Mouse (Mus musculus): ENCODE data around the gene Gimap5. TPM values are rescaled to one million over a fixed set of nuclear protein-coding genes. Genes with fewer than 3 reads are reported as not detected.

The Gimap5 gene
- polyA plus RNA-seq, 1 experiment from 2014 or later = 2.7 TPM

DNA sequence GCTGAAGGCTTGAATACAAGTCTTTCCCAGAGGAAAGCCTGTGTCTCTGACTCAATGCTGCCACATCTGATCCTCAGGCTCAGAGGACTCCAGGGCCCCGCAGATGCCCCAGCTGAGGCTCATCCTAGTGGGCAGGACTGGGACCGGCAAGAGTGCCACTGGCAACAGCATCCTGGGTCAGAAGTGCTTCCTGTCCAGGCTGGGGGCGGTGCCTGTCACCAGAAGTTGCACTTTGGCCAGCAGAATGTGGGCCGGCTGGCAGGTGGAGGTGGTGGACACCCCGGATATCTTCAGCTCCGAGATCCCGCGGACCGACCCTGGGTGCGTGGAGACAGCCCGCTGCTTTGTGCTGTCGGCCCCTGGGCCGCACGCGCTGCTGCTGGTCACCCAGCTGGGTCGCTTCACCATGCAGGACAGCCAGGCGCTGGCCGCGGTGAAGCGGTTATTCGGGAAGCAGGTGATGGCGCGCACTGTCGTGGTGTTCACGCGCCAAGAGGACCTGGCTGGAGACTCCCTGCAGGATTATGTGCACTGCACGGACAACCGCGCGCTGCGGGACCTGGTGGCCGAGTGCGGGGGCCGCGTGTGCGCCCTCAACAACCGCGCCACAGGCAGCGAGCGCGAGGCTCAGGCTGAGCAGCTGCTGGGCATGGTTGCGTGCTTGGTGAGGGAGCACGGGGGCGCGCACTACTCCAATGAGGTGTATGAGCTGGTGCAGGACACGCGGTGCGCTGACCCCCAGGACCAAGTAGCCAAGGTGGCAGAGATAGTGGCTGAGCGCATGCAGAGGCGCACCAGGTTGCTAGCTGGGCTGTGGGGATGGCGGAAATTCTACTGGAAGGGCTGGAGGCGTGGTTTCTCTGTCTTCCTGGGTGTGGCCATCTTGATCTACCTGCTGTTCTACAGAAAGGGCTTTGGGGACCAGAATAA is 3.3 kb upstream of the Gimap5 start:
- Histone ChIP-seq H3K9me3 (no peaks in the 10 kb centered on the region), H3K27ac (peak overlapping the region; percentile 50; the same call in 1 of the 2 replicates), H3K36me3 (peaks cover 6% of the 10 kb centered on the region; the same call in 1 of the 2 replicates), H3K27me3 (ENCODE audit: insufficient read depth, poor library complexity, severe bottlenecking) (peaks cover 47% of the 10 kb centered on the region), H3K4me1 (peaks cover 26% of the 10 kb centered on the region), H3K4me3 (peak overlapping the region; percentile 61)
- 9% methylated on average over 52 of the region's 52 CpGs for WGBS
- peak; percentile 75 for DNase-seq (ENCODE audit: low spot score)

DNA sequence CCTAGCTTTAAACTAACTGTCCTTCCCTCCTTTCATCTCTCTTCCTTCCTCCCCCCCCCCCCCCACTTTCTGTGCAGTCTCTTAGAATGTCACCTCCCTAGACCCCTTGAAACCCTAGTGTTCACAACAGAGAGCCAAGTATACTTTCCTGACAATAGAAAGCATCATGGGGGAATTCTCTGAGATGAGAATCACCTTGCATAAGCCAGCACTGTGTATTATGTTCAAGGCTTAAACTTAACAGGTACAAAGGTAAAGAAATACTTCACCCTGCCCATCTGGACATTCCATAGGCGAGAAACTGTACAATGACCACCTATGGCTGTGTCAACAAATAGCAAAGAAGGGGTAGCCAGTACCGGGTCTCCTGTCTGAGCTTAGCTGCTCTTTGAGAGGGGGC is 507 bp upstream of the Gimap5 start:
- H3K27ac ChIP-seq = 0 out of 2 replicates have a peak overlapping the region, but pooled peaks have one; percentile 59
- no peaks in the 10 kb centered on the region for H3K9me3 ChIP-seq
- H3K36me3 ChIP-seq = peaks cover 6% of the 10 kb centered on the region; the same call in 1 of the 2 replicates
- no peak overlapping the region for H3K4me3 ChIP-seq
- H3K4me1 ChIP-seq = peaks cover 26% of the 10 kb centered on the region
- H3K27me3 ChIP-seq (ENCODE audit: insufficient read depth, poor library complexity, severe bottlenecking) = peaks cover 47% of the 10 kb centered on the region
- WGBS = 67% methylated on average over 2 of the region's 2 CpGs
- DNase-seq (ENCODE audit: low spot score) = peak; percentile 38

DNA sequence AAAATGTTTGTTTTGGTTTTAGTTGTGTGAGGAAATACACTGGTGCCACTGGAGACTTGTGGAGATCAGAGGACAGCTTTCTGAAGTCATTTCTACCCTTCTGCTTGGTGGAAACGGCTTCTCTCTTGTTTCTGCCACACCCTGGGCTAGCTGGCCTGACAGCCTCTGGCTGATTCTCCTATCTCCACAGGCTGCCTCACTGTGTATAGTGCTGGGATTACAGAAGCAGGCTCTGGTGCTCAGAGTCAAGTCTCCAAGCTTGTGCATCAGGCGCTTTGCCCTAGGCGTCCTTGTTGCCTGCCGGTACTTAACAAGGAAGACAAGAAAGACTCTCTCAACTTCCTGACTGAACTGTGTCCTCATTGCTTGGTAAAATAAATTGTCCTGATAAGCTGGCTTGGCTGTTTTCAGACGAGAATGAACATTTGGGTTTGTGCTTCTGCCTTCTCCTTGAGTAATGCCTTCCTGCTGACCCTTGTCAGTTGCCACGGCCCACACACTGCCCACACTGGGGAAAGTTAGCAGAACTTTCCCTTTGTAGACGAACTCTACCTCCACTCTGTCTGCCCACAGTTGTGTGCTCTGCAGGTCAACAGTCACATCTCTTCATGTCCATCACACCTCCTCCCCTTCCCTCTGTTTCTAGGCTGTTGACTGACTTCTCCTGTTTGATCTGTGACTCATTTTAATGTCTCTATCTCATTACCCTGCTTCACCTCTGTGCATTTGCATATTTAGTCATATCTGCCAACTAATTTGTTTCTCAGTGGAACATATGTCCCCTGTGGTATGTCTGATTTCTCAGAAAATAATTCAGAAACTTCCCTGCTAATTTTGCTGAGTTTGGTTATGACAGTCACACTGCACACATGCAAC is 1.3 kb downstream of the Gimap5 start:
- no peak overlapping the region; the same call in 1 of the 2 replicates for H3K27ac ChIP-seq
- no peaks in the 10 kb centered on the region for H3K9me3 ChIP-seq
- 50% methylated on average over 7 of the region's 7 CpGs for WGBS
- peaks cover 6% of the 10 kb centered on the region; the same call in 1 of the 2 replicates for H3K36me3 ChIP-seq
- peaks cover 30% of the 10 kb centered on the region for H3K27me3 ChIP-seq (ENCODE audit: insufficient read depth, poor library complexity, severe bottlenecking)
- H3K4me1 ChIP-seq = peaks cover 15% of the 10 kb centered on the region
- no peak overlapping the region for H3K4me3 ChIP-seq
- peak; percentile 46 for DNase-seq (ENCODE audit: low spot score)

DNA sequence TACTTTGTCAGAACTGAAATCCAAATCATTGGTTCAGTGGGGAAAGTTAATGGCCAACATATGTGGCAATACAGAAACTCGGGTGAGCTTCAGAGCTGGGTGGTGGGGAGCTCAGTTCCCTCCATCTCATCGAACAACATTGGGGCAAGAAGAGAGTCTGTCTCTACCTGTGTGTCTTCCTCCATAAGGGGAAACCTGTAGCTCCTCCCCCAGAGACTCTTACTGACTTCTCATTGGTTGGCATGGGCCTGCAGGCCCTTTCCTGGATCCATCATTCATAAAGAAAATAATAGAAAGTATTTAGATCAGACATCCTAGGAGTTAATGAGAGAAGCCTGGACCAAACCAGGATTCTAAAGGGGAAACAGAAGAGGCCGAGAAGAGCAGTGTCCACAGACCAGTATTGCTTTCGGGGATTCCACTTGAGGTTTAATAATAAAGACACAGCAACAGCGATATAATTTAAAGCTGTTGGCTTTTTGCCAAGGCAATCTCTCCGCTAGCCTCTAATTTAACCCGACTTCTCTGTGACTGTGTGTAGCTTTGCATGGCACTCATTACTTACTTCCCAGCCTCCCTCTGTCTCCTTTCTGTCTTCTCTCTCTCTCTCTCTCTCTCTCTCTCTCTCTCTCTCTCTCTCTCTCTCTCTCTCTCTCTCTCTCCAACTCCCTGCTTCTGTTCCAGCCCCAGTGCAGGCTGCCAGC is 17.7 kb downstream of the Gimap5 start:
- Histone ChIP-seq H3K27ac (no peak overlapping the region), H3K27me3 (ENCODE audit: insufficient read depth, poor library complexity, severe bottlenecking) (no peaks in the 10 kb centered on the region), H3K4me1 (no peaks in the 10 kb centered on the region), H3K9me3 (no peaks in the 10 kb centered on the region), H3K4me3 (no peak overlapping the region), H3K36me3 (no peaks in the 10 kb centered on the region)
- WGBS = 91% methylated on average over 7 of the region's 7 CpGs
- DNase-seq (ENCODE audit: low spot score) = peak; percentile 47

DNA sequence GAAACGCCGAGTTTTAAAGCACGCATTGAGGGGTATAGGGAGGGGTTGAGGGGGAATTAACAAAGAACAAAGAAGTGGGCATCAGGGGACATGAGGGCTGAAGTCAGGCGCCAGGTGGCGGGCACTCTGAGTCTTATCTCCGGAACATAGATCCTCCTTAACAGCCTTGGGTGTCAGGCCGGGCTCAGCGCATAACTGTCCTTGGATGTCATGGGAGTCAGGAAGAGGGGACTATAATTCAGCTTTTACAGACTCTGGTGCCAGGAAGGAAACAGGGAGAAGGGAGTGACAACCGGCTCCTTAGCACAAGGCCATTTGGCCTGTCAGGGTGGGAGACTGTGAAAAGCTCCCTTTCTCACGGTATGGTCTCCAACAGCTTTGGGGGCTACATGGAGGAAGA is 18.5 kb downstream of the Gimap5 start:
- no peaks in the 10 kb centered on the region for H3K9me3 ChIP-seq
- H3K27me3 ChIP-seq (ENCODE audit: insufficient read depth, poor library complexity, severe bottlenecking) = no peaks in the 10 kb centered on the region
- H3K4me3 ChIP-seq = no peak overlapping the region
- peak; percentile 39 for DNase-seq (ENCODE audit: low spot score)
- H3K27ac ChIP-seq = no peak overlapping the region
- no peaks in the 10 kb centered on the region for H3K4me1 ChIP-seq
- no peaks in the 10 kb centered on the region for H3K36me3 ChIP-seq
- 90% methylated on average over 10 of the region's 10 CpGs for WGBS

DNA sequence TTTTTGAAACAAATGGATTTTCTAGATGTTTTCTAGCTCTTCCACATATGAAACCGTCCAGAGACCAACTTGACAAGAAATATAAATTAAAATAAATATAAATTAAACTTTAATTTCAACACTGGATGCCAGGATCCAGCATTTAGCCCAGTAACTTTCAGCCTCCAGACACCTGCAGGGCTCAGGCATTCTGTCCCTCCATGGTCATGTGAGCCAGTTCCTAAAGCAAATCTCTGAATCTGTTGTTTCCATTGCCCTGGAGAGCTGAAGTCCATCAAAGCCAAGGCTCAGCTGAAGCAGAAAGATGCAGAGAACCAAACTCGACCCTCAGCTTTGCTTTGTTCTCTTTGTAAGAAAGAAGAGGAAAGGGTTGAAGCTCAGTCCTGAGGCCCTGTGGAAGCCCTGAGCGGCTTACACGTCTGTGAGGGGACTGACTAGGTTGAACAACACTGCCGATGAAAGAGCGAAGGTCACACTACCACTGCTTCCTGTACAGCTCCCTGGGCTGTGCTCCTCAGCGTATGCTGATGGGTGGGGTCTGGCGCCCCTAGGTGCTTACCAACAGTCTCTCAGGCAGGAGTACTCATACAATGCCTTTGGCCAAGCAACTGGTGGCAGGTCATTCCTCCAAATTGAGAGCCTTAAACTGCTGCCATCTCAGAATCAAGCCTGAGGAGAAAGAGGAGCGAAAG is 22.3 kb downstream of the Gimap5 start:
- WGBS = 61% methylated on average over 9 of the region's 9 CpGs
- Histone ChIP-seq H3K4me3 (no peak overlapping the region), H3K27me3 (ENCODE audit: insufficient read depth, poor library complexity, severe bottlenecking) (no peaks in the 10 kb centered on the region), H3K27ac (no peak overlapping the region), H3K9me3 (no peaks in the 10 kb centered on the region), H3K4me1 (no peaks in the 10 kb centered on the region), H3K36me3 (no peaks in the 10 kb centered on the region)
- no peak for DNase-seq (ENCODE audit: low spot score)

DNA sequence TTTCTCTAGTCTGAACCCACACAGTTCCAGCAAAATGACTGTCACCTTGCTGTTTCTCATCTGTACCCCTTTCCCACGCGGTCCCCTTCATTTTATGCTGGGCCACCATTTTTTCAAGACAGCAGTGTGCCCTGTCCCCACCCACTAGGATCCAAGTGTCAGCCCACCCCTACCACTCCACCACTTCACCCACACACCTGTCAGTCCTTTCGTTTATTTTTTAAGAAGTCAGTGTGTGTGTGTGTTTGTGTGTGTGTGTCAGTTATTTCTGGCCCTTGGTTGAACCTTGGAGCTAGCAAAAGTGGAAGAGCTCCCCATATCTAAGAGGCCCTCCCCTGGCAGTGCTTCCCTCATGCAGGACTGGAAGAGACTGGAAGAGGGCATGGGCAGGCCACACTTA is 22.9 kb downstream of the Gimap5 start:
- H3K36me3 ChIP-seq = no peaks in the 10 kb centered on the region
- H3K4me1 ChIP-seq = no peaks in the 10 kb centered on the region
- no peak overlapping the region for H3K4me3 ChIP-seq
- no peaks in the 10 kb centered on the region for H3K9me3 ChIP-seq
- H3K27ac ChIP-seq = no peak overlapping the region
- DNase-seq (ENCODE audit: low spot score) = no peak
- no peaks in the 10 kb centered on the region for H3K27me3 ChIP-seq (ENCODE audit: insufficient read depth, poor library complexity, severe bottlenecking)
- WGBS = 88% methylated on average over 3 of the region's 3 CpGs

DNA sequence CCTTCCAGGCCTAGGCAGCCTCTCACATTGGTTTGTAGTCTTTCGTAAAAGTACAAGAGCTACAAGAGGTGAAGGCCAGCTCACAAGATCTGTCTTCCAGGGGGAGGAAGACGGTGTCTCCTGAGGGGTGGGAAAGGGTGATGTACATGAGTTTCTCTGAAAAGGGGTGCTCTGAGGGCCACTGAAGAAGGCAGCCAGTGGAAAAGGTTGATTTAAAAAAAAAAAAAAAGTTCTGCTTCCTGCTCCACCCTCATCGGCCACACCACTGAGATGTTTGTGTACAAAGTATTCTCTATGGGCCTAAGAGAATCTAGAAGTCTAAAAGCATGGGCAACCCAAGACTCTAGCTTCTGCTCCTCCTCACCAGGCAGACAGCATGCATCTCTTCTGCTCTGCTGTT is 24.7 kb downstream of the Gimap5 start, which contains the start of gene Gimap3:
TSS of gene Gimap3 (minus strand) at position 156 of the 400 bp plus-strand sequence.
- DNase-seq (ENCODE audit: low spot score) = no peak
- no peaks in the 10 kb centered on the region for H3K27me3 ChIP-seq (ENCODE audit: insufficient read depth, poor library complexity, severe bottlenecking)
- WGBS = 88% methylated on average over 3 of the region's 3 CpGs

DNA sequence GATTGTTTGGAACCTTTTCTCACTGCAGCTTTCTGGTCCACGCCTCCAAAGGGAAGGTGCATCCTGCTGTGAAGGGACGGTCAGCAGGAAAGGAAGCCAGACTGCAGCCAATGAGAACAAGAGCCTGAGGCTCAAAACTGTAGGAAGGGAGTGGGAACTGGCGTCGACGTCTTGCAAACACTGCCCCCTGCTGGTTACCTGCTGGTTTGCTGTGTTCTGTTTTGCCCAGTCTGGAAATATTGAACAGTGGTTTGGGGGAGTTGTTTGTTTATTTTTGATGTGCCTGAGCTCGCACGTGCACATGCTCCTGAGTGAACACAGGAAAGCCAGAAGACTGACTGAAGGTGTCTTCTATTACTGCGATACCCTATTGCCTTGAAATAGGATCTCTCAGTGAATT is 26.0 kb downstream of the Gimap5 start:
- peak; percentile 80 for DNase-seq (ENCODE audit: low spot score)
- Histone ChIP-seq H3K4me1 (no peaks in the 10 kb centered on the region), H3K36me3 (no peaks in the 10 kb centered on the region), H3K9me3 (no peaks in the 10 kb centered on the region), H3K27me3 (ENCODE audit: insufficient read depth, poor library complexity, severe bottlenecking) (no peaks in the 10 kb centered on the region), H3K27ac (no peak overlapping the region), H3K4me3 (no peak overlapping the region)
- 11% methylated on average over 8 of the region's 8 CpGs for WGBS

More for the DNA sequence above, 24.7 kb downstream of the Gimap5 start, which contains the start of gene Gimap3:
- Histone ChIP-seq H3K36me3 (no peaks in the 10 kb centered on the region), H3K9me3 (no peaks in the 10 kb centered on the region), H3K4me1 (no peaks in the 10 kb centered on the region), H3K4me3 (no peak within 1 kb of the TSS), H3K27ac (no peak within 1 kb of the TSS)

DNA sequence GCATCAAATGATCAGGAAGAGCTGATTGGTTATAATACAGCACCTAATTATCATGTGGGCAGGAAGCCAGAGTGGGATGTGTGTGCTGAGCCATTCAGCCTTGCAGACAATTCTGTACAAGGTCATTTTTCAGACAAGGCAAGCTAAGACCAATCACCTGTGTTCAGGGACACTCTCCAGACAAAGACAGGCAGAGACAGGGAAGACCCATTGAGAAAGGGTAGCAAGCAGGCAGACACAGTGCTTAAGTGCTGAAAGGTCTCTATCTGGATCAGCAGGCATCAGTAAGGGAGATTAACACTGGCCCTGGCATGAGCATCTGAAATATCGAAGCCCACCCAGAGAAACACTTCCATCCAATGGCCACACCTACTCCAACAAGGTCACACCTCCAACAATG is 38.4 kb downstream of the Gimap5 start:
- no peaks in the 10 kb centered on the region for H3K4me1 ChIP-seq
- H3K27ac ChIP-seq = no peak overlapping the region
- H3K27me3 ChIP-seq (ENCODE audit: insufficient read depth, poor library complexity, severe bottlenecking) = no peaks in the 10 kb centered on the region
- H3K4me3 ChIP-seq = no peak overlapping the region
- no peaks in the 10 kb centered on the region for H3K36me3 ChIP-seq
- DNase-seq (ENCODE audit: low spot score) = no peak
- H3K9me3 ChIP-seq = no peaks in the 10 kb centered on the region
- WGBS = 77% methylated on average over 1 of the region's 1 CpGs

DNA sequence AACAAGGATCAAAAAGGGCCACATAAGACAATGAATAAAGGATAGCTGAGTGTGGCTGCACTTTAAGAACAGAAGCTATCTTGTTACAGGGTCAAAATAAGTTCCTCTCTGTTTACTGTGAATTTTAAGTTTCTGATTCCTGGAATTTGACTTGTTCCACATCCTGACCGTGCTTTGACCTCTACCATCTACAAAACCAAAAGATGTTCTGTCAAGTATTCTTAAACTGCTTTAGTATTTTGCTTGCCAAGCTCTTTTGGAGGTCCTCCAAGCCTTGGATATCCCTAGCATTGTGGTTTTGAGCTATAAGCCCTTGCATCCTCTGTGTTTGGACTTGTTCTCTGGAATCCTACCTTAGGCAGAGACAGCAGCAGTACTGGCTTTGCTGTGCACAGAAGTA is 39.2 kb downstream of the Gimap5 start:
- Histone ChIP-seq H3K27ac (no peak overlapping the region), H3K36me3 (no peaks in the 10 kb centered on the region), H3K27me3 (ENCODE audit: insufficient read depth, poor library complexity, severe bottlenecking) (no peaks in the 10 kb centered on the region), H3K4me1 (no peaks in the 10 kb centered on the region), H3K9me3 (no peaks in the 10 kb centered on the region), H3K4me3 (no peak overlapping the region)
- 70% methylated on average over 1 of the region's 1 CpGs for WGBS
- DNase-seq (ENCODE audit: low spot score) = no peak

DNA sequence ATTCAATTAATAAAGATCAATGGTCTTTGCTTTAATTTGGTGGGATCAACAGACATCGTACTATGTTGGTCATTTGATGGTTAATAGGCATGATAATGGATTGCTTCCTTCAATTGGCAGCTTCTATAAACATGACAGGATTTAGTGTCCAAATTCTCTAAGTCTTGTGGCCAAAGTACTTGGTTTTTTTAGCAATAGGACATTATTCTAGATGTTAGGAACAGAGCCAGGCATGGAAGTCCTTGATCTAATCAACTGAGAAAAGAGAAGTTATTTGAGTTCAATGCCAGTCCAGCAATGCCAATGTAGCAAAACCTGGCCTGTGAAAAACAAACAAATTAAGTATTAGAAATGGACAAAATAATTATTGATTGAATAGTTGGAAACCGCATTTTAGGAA is 39.6 kb downstream of the Gimap5 start:
- Histone ChIP-seq H3K9me3 (no peaks in the 10 kb centered on the region), H3K36me3 (no peaks in the 10 kb centered on the region), H3K4me3 (no peak overlapping the region), H3K27ac (no peak overlapping the region), H3K4me1 (no peaks in the 10 kb centered on the region), H3K27me3 (ENCODE audit: insufficient read depth, poor library complexity, severe bottlenecking) (no peaks in the 10 kb centered on the region)
- DNase-seq (ENCODE audit: low spot score) = no peak
- WGBS = 78% methylated on average over 2 of the region's 2 CpGs

All from heart, embryonic 10.5 days (tissue).